Mouse (Mus musculus) CH12.LX (cell line): Measurements from ENCODE around the gene Clock. TPM values are rescaled to one million over a fixed set of nuclear protein-coding genes. Genes with fewer than 3 reads are reported as not detected.

Source experiments
- DNase-seq: peaks from one replicate; pipeline ENCODE4 v3.0.0-alpha.2; 2013; ENCODE audit errors: extremely low read depth
- H3K27ac ChIP-seq: 2 replicates; pipeline ENCODE4 v1.5.1; 2012; ENCODE audit warnings: low read depth, mild to moderate bottlenecking, control low read depth, moderate library complexity; ENCODE audit not compliant: insufficient read depth
- H3K27me3 ChIP-seq: replicated peaks from 2 replicates; pipeline ENCODE3; 2012; ENCODE audit warnings: inconsistent platforms
- H3K36me3 ChIP-seq, 2 experiments: replicated peaks in 1 of 2; 2 replicates each; pipeline versions ENCODE3 to v1.6.1; 2012; ENCODE audit warnings: inconsistent platforms in 1 of 2, low read length in 1 of 2, mild to moderate bottlenecking in 1 of 2, mixed read lengths in 1 of 2, moderate library complexity in 1 of 2; ENCODE audit not compliant: control insufficient read depth in 1 of 2, insufficient read depth in 1 of 2
- H3K4me1 ChIP-seq, 2 experiments: 2 replicates each; pipeline ENCODE4 v1.6.1; 2012; ENCODE audit warnings: inconsistent platforms in 1 of 2, moderate library complexity in 1 of 2; ENCODE audit not compliant: insufficient read depth in 2 of 2, control insufficient read depth in 1 of 2
- H3K4me2 ChIP-seq: 2 replicates; pipeline ENCODE4 v1.6.1; 2012; ENCODE audit warnings: low read depth, mild to moderate bottlenecking, control low read depth; ENCODE audit not compliant: poor library complexity, insufficient read depth, severe bottlenecking
- H3K4me3 ChIP-seq, 3 experiments: fragments of 150-350 bp in 1 of 3; sonication (generic) in 1 of 3; replicated peaks in 1 of 3; 2 replicates each; pipeline versions ENCODE3 to v1.5.1; 2011 to 2012; ENCODE audit warnings: low read depth in 2 of 3, low read length in 2 of 3, mild to moderate bottlenecking in 2 of 3, moderate library complexity in 2 of 3, control low read depth in 1 of 3, improper control_type of control experiment in 1 of 3, inconsistent platforms in 1 of 3, mixed read lengths in 1 of 3; ENCODE audit not compliant: poor library complexity in 1 of 3
- H3K79me2 ChIP-seq: replicated peaks from 2 replicates; pipeline ENCODE4 v1.6.1; 2012; ENCODE audit warnings: mild to moderate bottlenecking, moderate library complexity; ENCODE audit not compliant: control insufficient read depth, poor library complexity, insufficient read depth, severe bottlenecking; ENCODE audit errors: extremely low read depth
- H3K9ac ChIP-seq: 2 replicates; pipeline ENCODE4 v1.6.1; 2012; ENCODE audit warnings: low read depth, mild to moderate bottlenecking, control low read depth, moderate library complexity; ENCODE audit not compliant: insufficient read depth
- H3K9me3 ChIP-seq: replicated peaks from 2 replicates; pipeline ENCODE3; 2012; ENCODE audit warnings: low read length, inconsistent platforms, mixed read lengths
- ELF1 ChIP-seq: IDR thresholded peaks from 2 replicates; pipeline ENCODE4 v1.6.1; 2014; ENCODE audit warnings: low read depth, mild to moderate bottlenecking, inconsistent platforms, low read length, improper control_type of control experiment
- EP300 ChIP-seq: IDR thresholded peaks from 2 replicates; pipeline ENCODE4 v1.6.1; 2011; ENCODE audit warnings: low read length, improper control_type of control experiment
- JUND ChIP-seq: conservative IDR thresholded peaks from 2 replicates; pipeline ENCODE4 v1.6.1; 2011; ENCODE audit warnings: low read depth, low read length, improper control_type of control experiment
- KAT2A ChIP-seq: IDR thresholded peaks from 2 replicates; pipeline ENCODE4 v1.6.1; 2012; ENCODE audit warnings: low read length, improper control_type of control experiment, inconsistent platforms; ENCODE audit not compliant: insufficient replicate concordance
- MAFK ChIP-seq: IDR thresholded peaks from 2 replicates; pipeline ENCODE4 v1.6.1; 2011; ENCODE audit warnings: low read length, improper control_type of control experiment; ENCODE audit not compliant: insufficient replicate concordance
- MAZ ChIP-seq: IDR thresholded peaks from 2 replicates; pipeline ENCODE4 v1.6.1; 2012; ENCODE audit warnings: low read depth, mild to moderate bottlenecking, inconsistent platforms, low read length, improper control_type of control experiment, moderate library complexity
- MEF2A ChIP-seq: IDR thresholded peaks from 2 replicates; pipeline ENCODE4 v1.6.1; 2014; ENCODE audit warnings: low read depth, mild to moderate bottlenecking, inconsistent platforms, low read length, improper control_type of control experiment, borderline replicate concordance
- MXI1 ChIP-seq: IDR thresholded peaks from 2 replicates; pipeline ENCODE4 v1.6.1; 2011; ENCODE audit warnings: mild to moderate bottlenecking, low read depth, low read length, improper control_type of control experiment
- NRF1 ChIP-seq: IDR thresholded peaks from 2 replicates; pipeline ENCODE4 v1.6.1; 2014; ENCODE audit warnings: low read depth, mild to moderate bottlenecking, inconsistent platforms, low read length, improper control_type of control experiment, moderate library complexity
- POLR2A ChIP-seq: IDR thresholded peaks from 2 replicates; pipeline ENCODE4 v1.6.1; 2011; ENCODE audit warnings: low read depth, mild to moderate bottlenecking, improper control_type of control experiment, low read length
- POLR2AphosphoS2 ChIP-seq: IDR thresholded peaks from 2 replicates; pipeline ENCODE4 v1.6.1; 2011; ENCODE audit warnings: low read depth, low read length, improper control_type of control experiment
- RCOR1 ChIP-seq: conservative IDR thresholded peaks from 2 replicates; pipeline ENCODE4 v1.6.1; 2012; ENCODE audit warnings: low read depth, mild to moderate bottlenecking, inconsistent platforms, low read length, improper control_type of control experiment
- SIN3A ChIP-seq: IDR thresholded peaks from 2 replicates; pipeline ENCODE4 v1.6.1; 2012; ENCODE audit warnings: low read length, improper control_type of control experiment, inconsistent platforms
- SMC3 ChIP-seq: IDR thresholded peaks from 2 replicates; pipeline ENCODE4 v1.6.1; 2011; ENCODE audit warnings: low read depth, low read length, improper control_type of control experiment
- USF2 ChIP-seq: conservative IDR thresholded peaks from 2 replicates; pipeline ENCODE4 v1.6.1; 2011; ENCODE audit warnings: low read depth, low read length, improper control_type of control experiment
- ZKSCAN1 ChIP-seq: IDR thresholded peaks from 2 replicates; pipeline ENCODE4 v1.6.1; 2012; ENCODE audit warnings: low read depth, inconsistent platforms, low read length, improper control_type of control experiment, borderline replicate concordance
- dilution Hi-C: fragments of 300-500 bp; cut with MboI; formaldehyde crosslinking; loops from 2 replicates; pipeline ENCODE4 v1.14.3; 2020; ENCODE audit warnings: low sequenced_read_pairs; ENCODE audit not compliant: extremely low pct_unique_long_range_greater_than_20kb, extremely low pct_ligation_motif_present
- in situ Hi-C: fragments of 300-500 bp; cut with MboI; formaldehyde crosslinking; loops from 3 replicates; pipeline ENCODE4 v1.14.3; 2019; ENCODE audit warnings: low sequenced_read_pairs, low pct_ligation_motif_present, low pct_unique_long_range_greater_than_20kb, mixed read lengths
- polyA plus RNA-seq: library from polyadenylated mRNA; unstranded; fragments of >175 nt; gene quantifications from 2 replicates; pipeline ENCODE4 v1.2.1, GENCODE M21; 2012; ENCODE audit warnings: low read depth; ENCODE audit not compliant: insufficient read length
- total RNA-seq, 2 experiments: library from RNA; depleted of rRNA; stranded (reverse); fragments of 300-350 nt in 1 of 2; fragments of >200 nt in 1 of 2; gene quantifications; 2 replicates each; pipeline ENCODE4 v1.2.3; 2012 to 2014

The Clock gene
- total and polyA plus RNA-seq, 3 experiments: 3.2 to 8.0 (median 4.5) TPM

- Histone ChIP-seq H3K36me3 (no peaks in the 10 kb centered on the region), H3K4me1 (no peaks in the 10 kb centered on the region), H3K9me3 (no peaks in the 10 kb centered on the region), H3K9ac (no peak overlapping the region), H3K27ac (no peak overlapping the region), H3K27me3 (no peaks in the 10 kb centered on the region), H3K4me3 (no peak overlapping the region), H3K4me2 (no peak overlapping the region), H3K79me2 (no peaks in the 10 kb centered on the region)
- dilution Hi-C loops: no loop called here
- DNase-seq: no peak
- TF ChIP-seq KAT2A (no peak), MAZ (no peak), SIN3A (no peak), POLR2A (no peak), JUND (no peak), SMC3 (no peak), MEF2A (no peak), RCOR1 (no peak), EP300 (no peak), USF2 (no peak), MXI1 (no peak), POLR2AphosphoS2 (no peak), MAFK (no peak)
- in situ Hi-C loops: no loop called here
Observed at GRCm38 (mm10) chr5:76171039-76171438, 133.6 kb downstream of the Clock start.

GRCm38 (mm10) chr5:76170522-76170921, 134.1 kb downstream of the Clock start:
- TF ChIP-seq ELF1: no peak
- no peak for TF ChIP-seq NRF1
- TF ChIP-seq RCOR1: no peak
- dilution Hi-C loops: no loop called here
- H3K9ac ChIP-seq: no peak overlapping the region
- no peak overlapping the region for H3K27ac ChIP-seq
- H3K9me3 ChIP-seq: no peaks in the 10 kb centered on the region
- H3K79me2 ChIP-seq: no peaks in the 10 kb centered on the region
- no peaks in the 10 kb centered on the region for H3K27me3 ChIP-seq
- H3K4me1 ChIP-seq: no peaks in the 10 kb centered on the region
- no peak for DNase-seq
- no peak overlapping the region for H3K4me3 ChIP-seq
- in situ Hi-C loops: no loop called here
- no peak overlapping the region for H3K4me2 ChIP-seq
- H3K36me3 ChIP-seq: no peaks in the 10 kb centered on the region

GRCm38 (mm10) chr5:76164827-76165226, 139.8 kb downstream of the Clock start:
- in situ Hi-C loops: no loop called here
- no peaks in the 10 kb centered on the region for H3K9me3 ChIP-seq
- no peaks in the 10 kb centered on the region for H3K27me3 ChIP-seq
- H3K4me2 ChIP-seq: no peak overlapping the region
- no peak overlapping the region for H3K4me3 ChIP-seq
- dilution Hi-C loops: no loop called here
- TF ChIP-seq RCOR1: no peak
- no peak for TF ChIP-seq ZKSCAN1
- no peak for TF ChIP-seq MEF2A
- TF ChIP-seq POLR2AphosphoS2: no peak
- H3K4me1 ChIP-seq: no peaks in the 10 kb centered on the region; a peak in 1 of 4 replicates
- no peaks in the 10 kb centered on the region for H3K36me3 ChIP-seq
- no peak overlapping the region for H3K27ac ChIP-seq
- H3K79me2 ChIP-seq: no peaks in the 10 kb centered on the region
- DNase-seq: no peak
- H3K9ac ChIP-seq: no peak overlapping the region
